Mouse (Mus musculus) cerebellum, adult 18-20 months (tissue): ENCODE results near the gene Tmf1.

Experiments used
- DNase-seq, 2 experiments: peaks; one replicate each; pipeline ENCODE4 v3.0.0; 2021

Tmf1 gene

DNA sequence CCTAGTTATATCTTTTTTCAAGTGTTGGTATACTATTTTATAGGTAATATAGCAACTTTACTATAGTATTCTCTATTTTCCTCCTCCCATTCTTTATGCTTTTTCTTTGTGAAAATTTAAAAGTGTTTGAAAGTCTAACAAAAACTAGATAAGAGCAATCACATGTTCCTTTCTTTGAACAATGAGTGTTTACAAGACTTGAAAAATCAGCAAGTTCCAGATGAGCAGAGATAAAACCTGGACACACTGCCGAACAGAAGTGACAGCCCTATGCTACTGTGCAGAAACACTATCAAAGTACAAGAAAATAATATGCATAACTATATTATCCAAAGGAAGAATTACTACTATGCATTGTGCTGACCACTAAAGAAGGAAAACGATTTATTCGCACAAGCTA is 23.6 kb upstream of the Tmf1 start:
- no peak for DNase-seq

DNA sequence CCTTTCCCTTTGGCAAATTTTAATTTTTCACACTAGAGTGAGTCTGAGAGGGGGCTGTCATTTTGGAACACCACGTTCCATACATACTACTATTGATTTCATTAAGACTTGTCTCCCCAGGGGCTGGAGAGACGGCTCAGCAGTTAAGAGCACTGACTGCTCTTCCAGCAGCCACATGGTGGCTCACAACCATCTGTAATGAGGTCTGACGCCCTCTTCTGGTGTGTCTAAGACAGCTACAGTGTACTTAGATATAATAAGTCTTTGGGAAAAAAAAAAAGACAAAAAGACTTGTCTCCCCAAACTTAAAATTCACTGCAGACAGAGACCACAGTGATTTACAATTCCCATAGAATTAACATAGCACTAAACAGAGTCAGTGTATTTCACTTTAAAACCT is 21.5 kb upstream of the Tmf1 start:
- DNase-seq: no peak

DNA sequence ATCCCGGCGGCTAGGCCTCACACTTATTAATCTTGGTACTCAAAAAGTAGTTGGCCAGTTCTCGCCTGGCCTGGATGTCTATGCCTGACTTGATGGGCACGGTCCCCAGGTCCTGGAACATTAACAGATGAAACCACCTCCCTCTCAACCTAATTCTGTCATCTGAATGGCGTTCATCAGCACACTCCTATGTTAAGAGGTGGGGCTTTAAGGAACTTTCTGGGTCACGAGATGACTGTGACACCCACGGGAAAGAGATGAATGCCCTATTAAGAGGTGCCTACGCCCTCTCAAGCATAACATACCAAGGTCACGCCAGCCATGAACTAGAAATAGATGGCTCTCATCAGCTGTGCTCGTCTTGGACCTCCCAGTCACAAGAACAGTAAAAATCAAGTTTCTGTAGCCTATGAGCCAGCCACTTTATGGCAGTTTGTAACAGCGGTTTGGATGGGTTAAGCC is 476 bp upstream of the Tmf1 start:
- DNase-seq: no peak

DNA sequence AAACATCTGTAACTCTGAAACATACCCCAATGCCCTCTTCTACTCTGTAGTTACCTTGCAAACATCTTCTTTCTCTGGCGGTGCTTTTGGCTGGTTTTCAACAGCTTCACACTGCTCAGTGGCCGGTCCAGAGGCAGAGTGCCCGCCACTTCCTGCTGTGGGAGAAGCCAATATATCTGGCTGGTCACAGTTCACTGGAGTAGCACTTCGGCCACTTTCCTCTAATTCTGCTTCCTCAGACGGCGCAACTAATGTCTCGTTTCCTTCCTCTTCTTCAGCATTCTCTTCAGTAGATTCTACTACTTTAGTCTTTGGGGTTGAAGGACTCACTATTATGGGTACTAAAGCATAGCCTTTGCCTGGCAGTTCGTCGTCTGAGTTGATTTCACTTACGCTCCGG is 3.2 kb downstream of the Tmf1 start:
- DNase-seq: no peak

DNA sequence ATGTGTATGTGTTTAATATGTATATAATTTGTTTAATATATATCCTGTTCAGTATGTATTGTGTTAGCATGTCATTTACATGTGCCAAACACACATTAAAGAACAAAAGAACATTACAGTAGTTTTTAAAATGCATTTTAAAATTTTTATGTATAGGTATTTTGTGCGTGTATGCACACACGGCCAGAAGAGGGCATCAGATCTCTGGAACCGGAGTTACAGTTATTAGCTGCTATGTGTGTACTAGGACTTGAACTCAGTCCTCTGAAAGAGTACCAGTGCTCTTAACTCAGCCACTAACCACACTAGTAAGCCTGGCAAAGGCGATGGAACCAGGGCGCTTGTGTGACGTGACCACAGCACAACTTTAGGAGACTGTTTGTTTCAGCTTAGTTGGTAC is 28.8 kb downstream of the Tmf1 start:
- no peak for DNase-seq

DNA sequence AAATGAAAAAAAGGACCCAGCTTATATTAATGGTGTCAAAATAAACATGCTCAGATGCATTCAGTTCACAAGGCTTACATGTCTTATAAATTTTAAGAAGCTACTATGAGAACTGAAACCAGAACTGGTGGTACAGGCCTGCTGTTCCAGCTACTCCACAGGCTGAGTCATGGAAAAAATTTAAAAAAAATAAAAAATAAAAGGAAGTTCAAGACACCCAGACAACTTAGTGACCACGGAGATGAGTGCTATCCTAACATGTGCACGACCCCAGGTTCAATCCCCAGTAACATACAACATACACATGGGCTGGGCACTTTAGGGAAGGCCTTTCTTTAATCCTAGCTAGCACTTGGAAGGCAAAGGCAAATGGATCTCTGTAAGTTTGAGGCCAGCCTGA is 29.2 kb downstream of the Tmf1 start:
- DNase-seq: no peak

DNA sequence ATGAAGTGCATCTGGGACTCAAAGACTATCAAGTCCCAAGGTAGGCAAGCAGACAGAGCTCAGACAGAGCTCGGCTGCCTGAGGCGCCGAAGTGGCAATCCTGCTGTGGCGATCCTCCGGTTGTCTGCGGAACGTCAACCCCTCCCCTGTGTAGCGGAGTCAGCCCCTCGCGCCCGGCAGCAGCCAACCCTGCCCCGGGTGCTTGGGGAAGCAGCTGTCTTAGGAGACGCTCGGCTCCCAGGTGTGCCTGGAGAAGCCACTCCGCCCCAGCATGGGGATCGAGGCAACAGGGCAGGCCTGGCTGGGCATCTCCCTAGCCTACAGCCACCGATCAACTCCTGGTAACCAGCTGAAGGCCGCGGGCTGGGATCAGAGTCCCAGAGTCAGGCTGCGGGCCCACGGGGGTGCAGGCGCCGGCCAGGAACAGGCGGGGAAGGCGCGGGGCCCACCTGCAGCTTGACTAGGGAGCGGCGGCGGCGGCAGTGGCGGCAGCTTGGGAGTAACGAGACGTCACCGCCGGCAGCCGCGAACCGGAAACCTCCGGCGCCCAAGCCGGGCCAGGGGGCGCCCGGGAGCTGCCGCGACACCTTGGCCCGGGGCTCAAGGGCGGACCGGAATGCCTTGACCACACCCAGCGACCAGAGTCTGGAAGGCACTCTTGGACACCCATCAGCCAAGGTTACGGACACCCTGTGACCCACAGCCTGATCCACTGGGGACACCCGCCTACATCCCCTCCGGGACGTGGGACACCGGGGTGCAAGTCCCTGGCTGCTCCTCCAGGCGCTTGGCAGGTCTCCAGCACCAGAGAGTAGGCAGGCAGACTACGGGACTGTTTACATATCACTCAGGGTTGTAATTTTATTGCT is 30.3 kb downstream of the Tmf1 start, which contains the start of gene Eogt:
Gene Eogt (minus strand): TSS at position 800 of the 869 bp plus-strand sequence.
- peak; percentile 71 to 85 for DNase-seq

DNA sequence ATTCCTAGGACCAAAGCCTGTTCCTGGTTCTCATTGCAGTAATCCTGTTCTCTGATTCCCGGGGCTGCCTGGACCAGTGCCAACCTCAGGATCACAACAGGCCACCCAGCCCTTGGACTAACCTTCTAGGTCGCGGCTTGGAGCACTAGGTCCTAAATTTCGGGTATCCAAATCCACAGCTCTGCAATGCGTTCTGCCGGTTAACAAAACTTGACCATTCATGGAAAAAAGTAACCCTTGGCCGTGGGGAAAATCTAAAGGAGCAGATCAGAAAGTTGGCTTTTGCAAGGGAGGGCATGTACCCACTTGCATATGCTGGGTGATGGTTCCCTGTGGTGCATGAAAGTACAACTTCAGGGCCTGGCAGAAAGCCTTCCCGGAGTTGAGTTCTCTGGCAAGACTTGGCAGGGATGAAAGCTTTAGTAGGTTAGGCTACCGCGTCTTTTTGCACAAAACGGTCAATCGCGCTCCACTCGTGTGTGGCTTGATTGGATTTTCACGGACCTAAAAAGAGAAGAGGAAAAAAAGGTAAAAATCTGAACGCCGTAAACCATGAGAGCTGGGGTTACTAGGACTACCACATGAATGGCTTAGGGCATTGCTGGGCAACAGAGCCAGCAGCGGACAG is 31.1 kb downstream of the Tmf1 start:
- peak; percentile 41 to 63 for DNase-seq

DNA sequence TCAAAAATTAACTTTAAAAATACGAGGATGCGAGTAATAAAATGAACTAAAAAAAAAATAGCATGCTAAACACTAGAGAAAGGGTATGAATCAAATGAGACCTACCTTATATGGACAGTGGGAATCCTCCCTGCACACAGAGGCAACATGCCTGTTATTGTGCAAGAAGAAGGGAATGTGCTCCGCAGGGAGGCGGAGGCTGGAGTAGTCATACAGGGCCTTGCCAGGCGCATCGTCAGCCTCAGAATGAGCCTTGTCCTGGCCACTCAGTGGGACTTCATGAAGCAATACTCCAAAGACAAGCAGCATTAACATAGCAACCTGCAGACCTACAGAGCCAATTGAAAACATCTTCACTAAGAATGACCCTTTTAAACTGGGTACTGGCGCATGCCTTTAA is 33.8 kb downstream of the Tmf1 start:
- no peak for DNase-seq

DNA sequence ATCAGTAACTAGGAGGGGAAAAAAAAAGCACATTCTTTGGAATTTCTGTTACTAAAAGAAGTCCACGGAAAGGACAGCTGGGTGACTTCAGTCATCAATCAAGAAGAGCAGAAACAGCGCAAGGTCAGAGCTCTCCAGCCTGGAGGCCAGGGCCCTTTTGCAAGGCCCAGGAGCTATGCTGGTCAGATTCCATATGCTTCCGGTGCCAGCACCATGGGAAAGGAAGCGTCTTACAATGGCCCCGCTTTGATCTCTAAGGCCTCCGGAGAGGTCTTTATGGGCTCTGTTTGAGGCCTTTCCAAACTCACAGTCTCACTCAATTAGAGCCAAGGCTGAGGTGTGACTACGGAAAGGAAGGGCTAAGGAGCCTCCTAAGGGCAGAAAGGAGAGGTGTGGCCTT is 34.6 kb downstream of the Tmf1 start:
- DNase-seq: no peak

DNA sequence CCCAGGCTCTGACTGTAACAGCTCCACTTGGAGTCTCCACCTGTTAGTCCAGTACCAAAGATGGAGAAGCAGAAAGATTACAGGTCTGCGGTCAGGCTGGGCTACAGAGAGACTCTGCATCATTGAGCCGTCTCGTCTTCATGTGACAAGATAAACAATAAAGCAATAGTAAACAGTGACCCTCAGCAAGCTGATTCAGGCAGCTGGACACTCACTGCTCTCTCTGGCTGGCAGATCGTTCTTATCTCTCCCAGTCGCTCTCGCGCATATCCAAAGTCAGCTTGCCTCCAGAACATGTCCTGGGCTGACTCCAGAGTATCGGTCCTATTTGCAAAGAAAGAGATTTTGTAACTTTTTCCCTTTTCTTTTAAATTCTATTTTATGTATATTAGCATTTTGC is 36.3 kb downstream of the Tmf1 start:
- DNase-seq: no peak

DNA sequence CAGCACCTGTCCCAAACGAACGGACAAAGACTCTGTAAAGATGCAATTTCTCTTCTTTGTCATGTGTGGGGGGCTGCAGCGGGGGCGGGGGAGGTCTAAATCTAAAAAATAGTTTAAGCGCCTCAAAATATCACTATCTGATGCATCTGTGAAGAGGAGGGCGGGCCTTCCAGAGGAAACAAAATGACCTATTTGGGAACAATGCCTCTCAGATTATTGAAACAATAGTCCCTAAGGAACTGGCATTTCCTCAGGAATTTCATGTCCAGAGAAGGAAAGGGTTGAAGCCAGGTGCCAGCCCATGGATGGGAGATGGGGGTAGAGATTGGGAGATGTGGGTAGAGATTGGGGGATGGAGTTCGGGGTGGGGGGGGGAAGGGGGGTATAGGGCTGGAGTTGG is 37.1 kb downstream of the Tmf1 start:
- DNase-seq: no peak

DNA sequence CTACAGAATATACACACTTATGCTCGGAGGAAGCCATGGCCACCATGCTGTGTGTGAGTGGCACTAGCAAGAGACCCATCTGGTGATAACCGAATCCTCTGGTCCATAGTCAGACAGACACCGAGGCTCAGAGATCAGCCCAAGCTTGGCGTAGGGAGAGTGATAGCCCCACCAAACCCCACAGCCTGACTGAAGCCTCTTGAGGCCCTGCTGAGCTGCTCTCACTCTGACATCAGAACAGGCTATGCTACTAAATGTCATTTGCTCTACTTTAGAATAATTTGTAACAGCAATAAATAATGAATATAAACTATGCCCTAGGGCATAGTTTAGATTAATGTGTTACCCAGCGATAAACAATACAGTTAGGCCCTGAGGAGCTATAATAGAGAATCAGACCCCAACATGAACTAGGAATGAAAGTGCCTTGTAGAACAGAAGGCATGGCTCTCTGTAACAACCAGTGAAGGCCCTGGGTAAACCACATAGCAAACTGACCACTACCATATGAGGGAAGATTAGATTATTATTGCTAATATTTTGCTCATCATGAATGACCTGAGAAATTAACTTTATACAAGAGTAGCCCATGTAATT is 46.1 kb downstream of the Tmf1 start:
- no peak for DNase-seq

DNA sequence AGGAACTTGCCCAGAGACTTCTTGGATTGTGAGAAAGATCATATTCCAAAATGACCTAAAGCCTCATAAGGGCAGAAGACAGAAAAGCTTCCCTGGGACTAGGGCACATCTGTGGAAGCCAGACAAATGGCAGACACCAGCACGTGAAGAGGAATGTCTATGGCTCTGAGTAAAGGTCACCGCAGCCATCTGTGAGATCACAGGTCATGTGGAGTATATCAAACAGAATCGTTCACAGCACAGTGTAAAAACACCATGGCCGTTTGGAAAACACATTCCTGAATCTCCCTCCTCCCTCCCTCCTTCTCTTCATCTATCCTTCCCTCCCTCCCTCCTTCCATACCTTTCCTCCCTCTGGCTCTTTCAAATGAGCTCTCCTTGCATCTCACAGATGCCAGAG is 47.1 kb downstream of the Tmf1 start:
- DNase-seq: no peak

DNA sequence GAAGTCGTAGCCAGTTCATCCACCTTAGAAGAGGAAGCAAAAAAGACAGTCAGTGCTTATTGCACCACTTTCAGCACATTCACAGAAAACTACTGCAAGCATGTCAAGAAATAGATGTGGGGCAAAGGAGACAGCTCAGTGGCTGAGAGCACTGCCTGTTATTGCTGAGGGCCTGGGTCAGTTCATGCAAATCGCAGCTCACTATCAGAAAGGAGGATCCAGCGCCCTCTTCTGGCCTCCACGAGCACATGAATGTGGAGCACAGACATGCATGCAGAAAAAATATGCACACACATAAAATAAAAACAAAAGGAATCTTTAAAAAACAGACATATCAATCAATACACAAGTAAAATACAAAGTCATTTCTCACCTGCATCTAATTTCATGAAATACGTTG is 47.9 kb downstream of the Tmf1 start:
- no peak for DNase-seq

DNA sequence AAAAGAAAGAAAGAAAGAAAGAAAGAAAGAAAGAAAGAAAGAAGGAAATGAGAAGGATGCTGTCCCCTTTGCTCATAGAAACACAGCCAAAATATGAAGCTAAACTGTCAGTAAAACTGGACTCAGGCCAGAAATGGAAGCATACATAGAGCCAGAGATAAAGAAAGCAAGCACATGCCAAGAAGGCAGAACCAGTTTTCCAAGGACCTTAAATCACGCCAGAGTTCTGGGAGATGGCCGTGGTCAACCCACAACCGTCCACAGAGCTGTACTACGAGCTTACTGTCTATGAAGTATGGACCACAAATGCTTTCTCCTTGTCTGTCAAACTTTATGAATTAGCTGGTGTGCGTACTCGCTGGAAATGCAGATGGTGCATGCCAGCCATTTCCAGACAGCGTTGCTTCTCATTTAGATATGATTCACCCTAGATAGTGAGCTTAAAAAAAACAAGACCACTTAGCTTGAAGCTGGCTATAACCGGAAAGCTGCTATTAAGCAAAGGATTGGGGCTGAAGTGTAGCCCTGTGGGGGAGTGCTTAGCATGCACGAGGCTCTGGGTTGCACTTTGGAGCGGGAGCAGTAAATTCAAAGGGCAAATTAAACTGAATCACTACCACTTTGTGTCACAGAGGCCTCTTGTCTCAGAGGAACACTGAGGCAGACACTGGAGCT is 54.4 kb downstream of the Tmf1 start:
- DNase-seq: no peak

DNA sequence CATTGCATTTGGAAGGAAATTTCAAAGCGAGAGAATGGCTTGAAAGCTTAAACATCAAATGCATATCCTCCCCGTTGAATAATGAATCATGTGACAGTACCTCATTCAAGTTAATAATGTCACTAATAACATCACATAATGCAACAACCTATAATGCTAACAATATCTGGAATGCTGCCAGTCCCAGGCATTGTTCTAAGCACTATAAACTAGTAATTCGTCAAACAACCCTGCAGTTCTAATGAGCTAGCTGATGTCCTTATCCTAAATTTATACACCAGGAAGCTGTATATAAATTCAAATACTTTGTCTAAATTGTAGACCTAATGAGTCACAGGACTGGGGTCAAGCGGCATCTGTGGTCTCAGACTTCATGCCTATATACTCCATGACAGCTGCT is 58.0 kb downstream of the Tmf1 start:
- DNase-seq: no peak

DNA sequence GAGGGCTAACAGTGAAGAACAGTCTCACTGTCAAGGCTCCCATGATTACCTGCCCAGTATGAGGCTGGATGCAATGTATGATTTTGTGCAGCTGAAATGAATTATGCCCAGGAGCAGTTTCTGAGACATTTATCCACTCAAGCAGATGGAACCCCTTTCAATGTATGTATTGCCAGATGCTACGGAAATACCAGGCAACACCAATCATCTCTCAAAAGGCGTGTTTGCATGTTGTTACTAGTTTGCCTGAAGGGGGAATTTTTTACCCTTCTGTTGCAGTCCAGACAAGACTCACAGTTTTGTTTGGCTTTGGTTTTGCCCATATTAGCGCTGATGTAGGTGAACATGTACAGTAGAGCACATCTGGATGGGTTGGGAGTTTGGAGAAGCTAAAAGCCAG is 60.6 kb downstream of the Tmf1 start:
- no peak for DNase-seq

DNA sequence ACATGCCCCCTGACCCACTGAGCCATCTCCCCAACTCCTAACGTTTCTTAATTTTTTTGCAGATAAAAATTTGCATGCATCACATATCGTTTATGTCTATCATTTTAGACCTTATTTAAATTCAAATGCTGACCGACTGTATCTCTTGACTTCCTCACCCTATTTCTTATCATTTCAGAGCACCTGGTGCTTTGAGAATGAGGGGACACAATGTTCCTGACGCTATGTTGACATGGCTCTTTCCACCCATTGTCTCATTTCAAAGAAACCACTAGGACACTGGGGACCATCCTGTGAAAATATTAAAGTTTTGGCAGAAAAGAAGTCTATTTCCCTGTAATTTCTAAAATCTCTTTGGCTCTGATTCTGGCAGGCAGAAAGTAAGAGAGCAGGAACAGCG is 62.0 kb downstream of the Tmf1 start:
- no peak for DNase-seq

DNA sequence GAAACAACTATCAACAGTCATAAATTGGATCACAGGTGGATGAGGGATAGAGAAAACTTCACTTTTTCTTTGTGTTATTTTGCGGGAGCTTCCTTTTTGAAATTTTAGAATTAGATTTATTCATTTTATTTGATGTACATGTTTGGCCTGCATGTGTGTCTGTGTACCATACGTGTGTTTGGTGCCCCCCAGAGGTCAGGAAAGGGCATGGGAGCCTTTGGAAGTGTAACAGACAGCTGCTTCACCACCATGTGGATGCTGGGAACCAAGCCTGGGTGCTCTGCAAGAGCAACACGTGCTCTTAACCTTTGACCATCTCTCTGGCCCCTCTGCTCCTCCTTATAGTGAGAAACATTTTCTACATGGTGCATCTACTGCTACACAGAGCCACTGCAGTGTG is 64.1 kb downstream of the Tmf1 start:
- DNase-seq: no peak

DNA sequence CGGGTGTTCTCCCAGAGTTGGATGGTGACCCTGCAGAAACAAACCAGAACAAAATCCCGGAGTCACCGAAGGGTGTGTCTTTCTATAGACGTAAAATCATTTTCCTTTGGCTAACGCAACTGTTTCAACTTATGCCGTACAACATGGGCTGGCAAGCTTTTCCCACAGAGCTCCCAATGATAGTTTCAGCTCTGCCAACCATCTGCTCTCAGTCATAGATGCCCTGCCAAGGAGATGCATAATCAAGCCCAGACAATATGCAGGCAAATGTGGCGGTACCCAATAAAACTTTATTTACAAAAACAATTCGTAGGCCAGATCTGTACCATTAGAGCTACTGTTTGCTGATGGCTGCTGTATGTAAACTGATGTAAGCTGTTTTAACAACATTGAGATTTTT is 66.7 kb downstream of the Tmf1 start:
- DNase-seq: no peak

DNA sequence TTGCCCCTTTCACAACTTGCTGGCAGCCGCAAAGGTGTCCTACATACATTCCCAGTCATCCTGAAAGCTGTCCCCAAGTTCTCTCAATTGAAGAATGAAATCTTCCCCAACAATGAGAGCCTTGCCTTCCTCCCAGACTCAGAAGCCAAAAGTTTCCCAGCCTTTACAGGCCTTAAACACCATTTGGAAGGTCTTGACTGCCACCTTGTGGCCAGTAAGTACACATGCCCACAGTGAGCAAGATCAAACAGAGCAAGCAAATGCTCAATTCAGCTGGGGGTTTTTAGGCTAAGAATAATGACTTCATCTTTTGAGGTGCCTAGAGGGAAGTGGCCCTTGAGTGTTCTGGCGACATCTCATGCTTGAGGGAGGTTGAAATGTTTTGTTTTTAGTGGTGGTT is 72.1 kb downstream of the Tmf1 start:
- peak; percentile 31 to 50 for DNase-seq

DNA sequence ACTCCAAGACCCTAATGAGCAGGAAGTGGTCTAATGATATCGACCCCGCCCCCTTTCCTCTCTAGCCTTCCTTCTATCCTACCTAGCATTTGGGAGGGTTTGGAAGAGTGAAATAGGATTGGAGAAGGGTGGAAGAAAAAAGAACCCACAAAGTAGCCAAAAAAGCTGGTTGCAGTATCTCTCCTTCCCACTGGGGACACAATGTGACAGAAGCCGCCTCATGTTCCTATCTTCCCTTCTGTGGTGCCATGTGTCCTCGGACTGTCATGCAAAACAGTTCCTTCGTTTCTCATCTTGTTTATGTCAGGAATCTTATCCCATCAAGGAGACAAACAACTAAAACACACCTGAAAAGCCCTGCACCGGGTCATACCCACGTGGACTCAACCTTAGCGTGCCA is 72.8 kb downstream of the Tmf1 start:
- DNase-seq: no peak
